Mouse (Mus musculus) embryonic fibroblast, embryonic 13.5 days (primary cell): ENCODE data around the gene Dnajc3.

Experiments
- CTCF ChIP-seq: IDR thresholded peaks from 2 replicates; pipeline ENCODE4 v1.5.1; 2011; ENCODE audit warnings: mild to moderate bottlenecking, control low read depth, low read length, moderate library complexity, borderline replicate concordance; ENCODE audit not compliant: insufficient read depth
- POLR2A ChIP-seq: IDR thresholded peaks from 2 replicates; pipeline ENCODE4 v1.6.1; 2011; ENCODE audit warnings: low read depth, mild to moderate bottlenecking, control low read depth, low read length, moderate library complexity

DNA sequence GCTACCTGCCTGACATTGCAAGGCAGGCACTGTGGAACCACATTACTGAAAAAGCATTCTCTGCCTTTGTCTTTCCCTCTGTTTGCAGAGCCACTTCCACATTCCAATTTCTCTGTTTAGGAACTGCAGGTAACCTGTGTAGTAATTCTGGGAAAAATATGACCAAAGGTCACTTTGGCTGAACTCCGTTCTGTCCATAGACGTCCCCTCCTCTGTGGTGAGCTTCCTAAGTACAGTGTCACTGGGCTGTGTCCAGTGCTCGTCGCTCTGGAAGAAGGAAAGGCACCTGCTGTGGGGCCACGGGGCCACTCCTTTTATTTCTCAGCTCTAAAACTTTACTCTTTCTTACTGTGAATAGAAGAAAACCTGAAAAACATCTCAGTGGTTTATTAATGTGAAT, 42.6 kb downstream of the Dnajc3 start:
- TF ChIP-seq CTCF (no peak), POLR2A (no peak)
